Comparison of ENCODE assay signal across 8 mouse cellular contexts in genomic region chr8:121125311-121125876, GRCm38 (mm10). TPM values are rescaled to one million over a fixed set of nuclear protein-coding genes. Genes with fewer than 3 reads are reported as not detected.
DNase-seq lines count a peak whose midpoint lies in the region; ATAC-seq and TF ChIP-seq lines count a peak whose summit lies in the region.

No protein-coding gene starts in this region.

- ATAC-seq in forebrain, postnatal 0 days: peak; percentile 66; the same call in 1 of the 2 replicates
- ATAC-seq in megakaryocyte progenitor cell, adult 5-6 weeks (replicated peaks; ENCODE audit: poor library complexity): peak; percentile 65

- no peaks in the 10 kb centered on the region for H3K4me1 ChIP-seq in forebrain, postnatal 0 days (ENCODE audit: insufficient read depth)

- H3K4me2 ChIP-seq in forebrain, postnatal 0 days (ENCODE audit: low read depth): peak overlapping the region; percentile 15; the same call in 1 of the 2 replicates

- H3K36me3 ChIP-seq in C2C12 (ENCODE audit: control insufficient read depth, insufficient read depth): peaks cover 26% of the 10 kb centered on the region
- H3K36me3 ChIP-seq in forebrain, postnatal 0 days (ENCODE audit: insufficient read depth): no peaks in the 10 kb centered on the region

- H3K79me2 ChIP-seq in C2C12 (ENCODE audit: control insufficient read depth, insufficient read depth): peaks cover 48% of the 10 kb centered on the region

- no peaks in the 10 kb centered on the region for H3K27me3 ChIP-seq in C2C12 (ENCODE audit: control insufficient read depth, insufficient read depth, insufficient read length)
- H3K27me3 ChIP-seq in forebrain, postnatal 0 days (ENCODE audit: insufficient read depth, low read length): peaks cover 96% of the 10 kb centered on the region

- H3ac ChIP-seq in C2C12 (ENCODE audit: control insufficient read depth, insufficient read length, low read depth): peak overlapping the region; percentile 71

- TF ChIP-seq CTCF in C2C12 (IDR thresholded peaks at IDR 0.05; ENCODE audit: control insufficient read depth, insufficient read depth, insufficient read length): peak; percentile 34
- TF ChIP-seq CTCF in forebrain, postnatal 0 days (IDR thresholded peaks at IDR 0.05; ENCODE audit: low read depth): peak; percentile 62

- no peak overlapping the region for H3K9ac ChIP-seq in forebrain, postnatal 0 days

- H3K9me3 ChIP-seq in forebrain, postnatal 0 days (ENCODE audit: low read length): 0 out of 2 replicates have a peak, but pooled peaks cover 3% of the 10 kb centered on the region

- WGBS in forebrain, postnatal 0 days: 4% methylated on average over 36 of the region's 36 CpGs

- H3K4me3 ChIP-seq in C2C12 (ENCODE audit: insufficient read depth, poor library complexity, severe bottlenecking): peak overlapping the region; percentile 37
- H3K4me3 ChIP-seq in forebrain, postnatal 0 days (ENCODE audit: low read depth, low read length): no peak overlapping the region

- H3K27ac ChIP-seq in forebrain, postnatal 0 days (ENCODE audit: low read depth, low read length): no peak overlapping the region

- peaks cover 16% of the 10 kb centered on the region for H3K79me3 ChIP-seq in C2C12 (ENCODE audit: low read depth)

- DNase-seq in adrenal gland, postnatal 10 days: peak; percentile 73
- DNase-seq in forebrain, postnatal 0 days: peak; percentile 75
- peak; percentile 83 for DNase-seq in heart, postnatal 4 days
- DNase-seq in layer of hippocampus, postnatal 36 days: peak; percentile 45 to 51
- DNase-seq in right cerebral cortex, postnatal 4 days: peak; percentile 70
- DNase-seq in cerebellum, adult 9-10 months: no peak

TF ChIP-seq in C2C12, 6 proteins besides CTCF, POLR2A, EP300 and RAD21:
- TF ChIP-seq MYOG (IDR thresholded peaks at IDR 0.05; ENCODE audit: control insufficient read depth, extremely low read depth, insufficient read length) (no peak), USF1 (IDR thresholded peaks at IDR 0.05; ENCODE audit: low read depth) (no peak), CEBPB (IDR thresholded peaks at IDR 0.05; ENCODE audit: low read depth) (no peak), MAX (IDR thresholded peaks at IDR 0.05) (no peak), FOSL1 (IDR thresholded peaks at IDR 0.05; ENCODE audit: insufficient read depth, low read length, poor library complexity, severe bottlenecking) (no peak)

RNA-seq across cellular contexts. Expression of gene Foxl1, which starts 2.3 kb away (rescaled TPM):
- 6.1 TPM for polyA plus RNA-seq in C2C12 (2012; fragmentation: generic; extraction: Trizol)
- under 1 TPM; 0.24 to 0.42 TPM for total RNA-seq in adrenal gland, postnatal 10 days (2021)
- total RNA-seq in forebrain, postnatal 0 days (2014; rRNA removed): 0.19 TPM in 1 of 2 replicates, not detected in the other
- polyA plus RNA-seq in forebrain, postnatal 0 days (2015; fragmentation: Nextera tagmentation; extraction: Ambion mirVana): 0.06 TPM in 1 of 2 replicates, not detected in the other
- total RNA-seq in heart, postnatal 4 days (2021): under 1 TPM; 0.56 to 0.60 TPM
- total RNA-seq in layer of hippocampus, postnatal 36 days (2021): not detected
- total RNA-seq in megakaryocyte progenitor cell, adult 5-6 weeks (2015): not detected in 2 replicates
- not detected in 2 replicates for total RNA-seq in megakaryocyte progenitor cell, adult 5-6 weeks (2017)

RNA-seq across cellular contexts. Expression of gene Foxc2, which starts 9.4 kb away (rescaled TPM):
- polyA plus RNA-seq in C2C12 (2012; fragmentation: generic; extraction: Trizol): 22.9 TPM
- total RNA-seq in adrenal gland, postnatal 10 days (2021): 1 to 10 TPM; 4.1 to 6.1 TPM
- total RNA-seq in forebrain, postnatal 0 days (2014; rRNA removed): 3.1 and 6.5 TPM in 2 replicates
- 2.6 and 2.7 TPM in 2 replicates for polyA plus RNA-seq in forebrain, postnatal 0 days (2015; fragmentation: Nextera tagmentation; extraction: Ambion mirVana)
- 1 to 10 TPM; 8.7 to 8.9 TPM for total RNA-seq in heart, postnatal 4 days (2021)
- 1 to 10 TPM in 1 of 2 experiments, under 1 TPM in 1; 0.20 to 1.1 TPM for total RNA-seq in layer of hippocampus, postnatal 36 days (2021)
- total RNA-seq in megakaryocyte progenitor cell, adult 5-6 weeks (2015): not detected in 2 replicates
- total RNA-seq in megakaryocyte progenitor cell, adult 5-6 weeks (2017): not detected in 2 replicates

RNA-seq across cellular contexts. Expression of gene Mthfsd, which starts 17.2 kb away (rescaled TPM):
- polyA plus RNA-seq in C2C12 (2012; fragmentation: generic; extraction: Trizol): 22.7 TPM
- total RNA-seq in adrenal gland, postnatal 10 days (2021): 10 to 100 TPM; 30.4 to 32.2 TPM
- total RNA-seq in forebrain, postnatal 0 days (2014; rRNA removed): 38.7 and 76.5 TPM in 2 replicates
- 30.3 and 33.3 TPM in 2 replicates for polyA plus RNA-seq in forebrain, postnatal 0 days (2015; fragmentation: Nextera tagmentation; extraction: Ambion mirVana)
- total RNA-seq in heart, postnatal 4 days (2021): 10 to 100 TPM; 14.5 to 15.3 TPM
- 10 to 100 TPM; 31.8 to 36.9 TPM for total RNA-seq in layer of hippocampus, postnatal 36 days (2021)
- total RNA-seq in megakaryocyte progenitor cell, adult 5-6 weeks (2015): 13.9 and 17.4 TPM in 2 replicates
- 20.9 and 21.8 TPM in 2 replicates for total RNA-seq in megakaryocyte progenitor cell, adult 5-6 weeks (2017)

RNA-seq across cellular contexts. Expression of gene Foxf1, which starts 41.2 kb away (rescaled TPM):
- polyA plus RNA-seq in C2C12 (2012; fragmentation: generic; extraction: Trizol): 0.04 TPM
- 1 to 10 TPM; 1.4 to 1.7 TPM for total RNA-seq in adrenal gland, postnatal 10 days (2021)
- total RNA-seq in forebrain, postnatal 0 days (2014; rRNA removed): 1.3 and 2.3 TPM in 2 replicates
- 1.4 and 1.6 TPM in 2 replicates for polyA plus RNA-seq in forebrain, postnatal 0 days (2015; fragmentation: Nextera tagmentation; extraction: Ambion mirVana)
- total RNA-seq in heart, postnatal 4 days (2021): under 1 TPM; 0.43 to 0.50 TPM
- under 1 TPM; 0.50 to 0.66 TPM for total RNA-seq in layer of hippocampus, postnatal 36 days (2021)
- total RNA-seq in megakaryocyte progenitor cell, adult 5-6 weeks (2015): not detected in 2 replicates
- total RNA-seq in megakaryocyte progenitor cell, adult 5-6 weeks (2017): not detected in 2 replicates
